Mouse (Mus musculus): Measurements from ENCODE around the gene Plxdc1.
"Not testable (repeated sequence)": the region's sequence is repeated elsewhere in the genome, so short reads cannot be mapped to it uniquely, and the experiment has no call there.

Gene Plxdc1

GRCm38 (mm10) chr11:97955146-97955902 lies 30.9 kb downstream of the Plxdc1 start:
- in situ Hi-C loops (cut with MboI, MseI): no loop called here

- in situ Hi-C loops (cut with MboI, MseI): no loop called here
Observed at GRCm38 (mm10) chr11:97954469-97955141, 31.6 kb downstream of the Plxdc1 start.

GRCm38 (mm10) chr11:97953939-97954275 lies 32.3 kb downstream of the Plxdc1 start:
- in situ Hi-C loops (cut with MboI, MseI): no loop called here

GRCm38 (mm10) chr11:97953179-97953938 lies 32.9 kb downstream of the Plxdc1 start:
- in situ Hi-C loops (cut with MboI, MseI): no loop called here

- in situ Hi-C loops (cut with MboI, MseI): no loop called here
Observed at GRCm38 (mm10) chr11:97952367-97953006, 33.8 kb downstream of the Plxdc1 start.

GRCm38 (mm10) chr11:97949703-97950475 lies 36.4 kb downstream of the Plxdc1 start:
- in situ Hi-C loops (cut with MboI, MseI): no loop called here

GRCm38 (mm10) chr11:97947426-97947825 lies 38.8 kb downstream of the Plxdc1 start:
- in situ Hi-C loops (cut with MboI, MseI): no loop called here

- in situ Hi-C loops (cut with MboI, MseI): not testable (repeated sequence)
Observed at GRCm38 (mm10) chr11:97945738-97946289, 40.4 kb downstream of the Plxdc1 start.

- in situ Hi-C loops (cut with MboI, MseI): no loop called here
Observed at GRCm38 (mm10) chr11:97945031-97945430, 41.2 kb downstream of the Plxdc1 start.

GRCm38 (mm10) chr11:97943256-97943655 lies 43.0 kb downstream of the Plxdc1 start:
- in situ Hi-C loops (cut with MboI, MseI): no loop called here

- in situ Hi-C loops (cut with MboI, MseI): no loop called here
Observed at GRCm38 (mm10) chr11:97942420-97943111, 43.7 kb downstream of the Plxdc1 start.

GRCm38 (mm10) chr11:97937469-97938105 lies 48.7 kb downstream of the Plxdc1 start:
- in situ Hi-C loops (cut with MboI, MseI): loop anchor here (10.0 kb wide), 1 partner anchor 137 kb away; no protein-coding TSS in a partner anchor

GRCm38 (mm10) chr11:97936758-97937157 lies 49.5 kb downstream of the Plxdc1 start:
- in situ Hi-C loops (cut with MboI, MseI): loop anchor here (10.0 kb wide), 1 partner anchor 138 kb away; no protein-coding TSS in a partner anchor

- in situ Hi-C loops (cut with MboI, MseI): loop anchor here (10.0 kb wide), 1 partner anchor 139 kb away; no protein-coding TSS in a partner anchor
Observed at GRCm38 (mm10) chr11:97935913-97936575, 50.2 kb downstream of the Plxdc1 start.

GRCm38 (mm10) chr11:97933553-97933952 lies 52.7 kb downstream of the Plxdc1 start:
- in situ Hi-C loops (cut with MboI, MseI): loop anchor here (10.0 kb wide), 1 partner anchor 141 kb away; no protein-coding TSS in a partner anchor

- in situ Hi-C loops (cut with MboI, MseI): no loop called here
Observed at GRCm38 (mm10) chr11:97928905-97929304, 57.3 kb downstream of the Plxdc1 start.

- in situ Hi-C loops (cut with MboI, MseI): no loop called here
Observed at GRCm38 (mm10) chr11:97924217-97924616, 62.0 kb downstream of the Plxdc1 start.

GRCm38 (mm10) chr11:97923639-97924038 lies 62.6 kb downstream of the Plxdc1 start:
- in situ Hi-C loops (cut with MboI, MseI): no loop called here

- in situ Hi-C loops (cut with MboI, MseI): no loop called here
Observed at GRCm38 (mm10) chr11:97915974-97916503, 70.2 kb downstream of the Plxdc1 start.

Data from T-helper 2 cell (primary cell).